Mouse (Mus musculus) liver, adult 2 months (tissue): ENCODE measurements around the gene S100a13. TPM values are rescaled to one million over a fixed set of nuclear protein-coding genes. Genes with fewer than 3 reads are reported as not detected.

Experiments used
- DNase-seq: peaks from one replicate; pipeline ENCODE4 v3.0.0-alpha.2; 2011; ENCODE audit warnings: low read depth, low spot score; ENCODE audit errors: extremely low read depth
- H3K27ac ChIP-seq: fragments of 200-500 bp; replicated peaks from 2 replicates; pipeline ENCODE4 v1.5.1; 2012; ENCODE audit warnings: low read depth, mild to moderate bottlenecking, control low read depth, inconsistent platforms, low read length; ENCODE audit not compliant: insufficient read depth
- H3K27me3 ChIP-seq: fragments of 200-500 bp; 2 replicates; pipeline ENCODE4 v1.6.1; 2012; ENCODE audit warnings: mild to moderate bottlenecking, moderate library complexity, low read length, inconsistent platforms; ENCODE audit not compliant: control insufficient read depth, insufficient read depth
- H3K36me3 ChIP-seq: fragments of 200-500 bp; 2 replicates; pipeline ENCODE4 v1.6.1; 2012; ENCODE audit warnings: low read length, inconsistent platforms; ENCODE audit not compliant: control insufficient read depth, insufficient read depth
- H3K4me1 ChIP-seq: fragments of 200-500 bp; 2 replicates; pipeline ENCODE4 v1.6.1; 2011; ENCODE audit warnings: low read length; ENCODE audit not compliant: control insufficient read depth, insufficient read depth
- H3K4me3 ChIP-seq: fragments of 200-500 bp; 2 replicates; pipeline ENCODE4 v1.5.1; 2011; ENCODE audit warnings: low read depth, mild to moderate bottlenecking, control low read depth, low read length, moderate library complexity; ENCODE audit not compliant: insufficient read depth
- H3K79me2 ChIP-seq: fragments of 200-500 bp; 2 replicates; pipeline ENCODE4 v1.6.1; 2012; ENCODE audit warnings: inconsistent platforms, mild to moderate bottlenecking, low read length, moderate library complexity; ENCODE audit not compliant: control insufficient read depth, insufficient read depth
- H3K9ac ChIP-seq: fragments of 200-500 bp; 2 replicates; pipeline ENCODE4 v1.6.1; 2012; ENCODE audit warnings: low read depth, mild to moderate bottlenecking, control low read depth, inconsistent platforms, low read length
- CTCF ChIP-seq: fragments of 200-500 bp; IDR thresholded peaks from 2 replicates; pipeline ENCODE4 v1.5.1; 2011; ENCODE audit warnings: low read depth, low read length, control low read depth
- POLR2A ChIP-seq: fragments of 200-500 bp; IDR thresholded peaks from 2 replicates; pipeline ENCODE4 v1.6.1; 2011; ENCODE audit warnings: low read length, control low read depth; ENCODE audit not compliant: insufficient read depth; ENCODE audit errors: extremely low read depth
- WGBS: fragments of 180-500 bp; shearing (Covaris S2); methylation state at CpG from one replicate; pipeline ENCODE4 v1.1.7; 2018; 5-methylcytosine and 5-hydroxymethylcytosine counted together
- polyA plus RNA-seq: library from polyadenylated mRNA; depleted of rRNA; stranded (reverse); fragments of >200 nt; gene quantifications from 2 replicates; pipeline ENCODE4 v1.2.3, GENCODE M21; 2012; rRNA removed
- total RNA-seq: library from RNA; depleted of rRNA; stranded (reverse); fragments of >200 nt; gene quantifications from 2 replicates; pipeline ENCODE4 v1.2.3, GENCODE M21; 2014; rRNA removed

The S100a13 gene
- total and polyA plus RNA-seq, 2 experiments: 40.2 to 81.7 TPM

GRCm38 (mm10) chr3:90549676-90550420, 35.6 kb downstream of the S100a13 start:
- no peak overlapping the region for H3K27ac ChIP-seq
- H3K4me3 ChIP-seq: no peak overlapping the region
- no peaks in the 10 kb centered on the region for H3K79me2 ChIP-seq
- DNase-seq: no peak
- H3K36me3 ChIP-seq: no peaks in the 10 kb centered on the region
- H3K9ac ChIP-seq: no peak overlapping the region
- WGBS: 79% methylated on average over 5 of the region's 5 CpGs
- no peaks in the 10 kb centered on the region for H3K27me3 ChIP-seq
- TF ChIP-seq POLR2A (no peak), CTCF (no peak)
- H3K4me1 ChIP-seq: no peaks in the 10 kb centered on the region

DNA sequence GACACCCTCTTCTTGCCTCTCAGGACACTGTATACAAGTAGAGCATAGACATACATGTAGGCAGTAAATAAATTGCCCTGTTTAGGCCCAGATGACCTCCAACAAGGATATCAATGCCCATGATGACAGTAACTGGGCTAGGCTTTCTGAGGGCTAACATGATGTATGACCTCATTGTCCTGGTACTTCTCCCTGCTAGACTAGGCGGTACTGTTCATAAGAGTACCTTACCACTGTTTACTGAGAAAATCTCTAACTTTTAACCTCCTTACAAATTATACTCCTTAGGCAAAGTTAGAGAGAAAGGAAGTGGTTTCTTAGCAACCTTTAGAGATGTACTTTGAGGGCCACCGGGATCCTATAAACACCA, 36.2 kb downstream of the S100a13 start:
- H3K79me2 ChIP-seq: no peaks in the 10 kb centered on the region
- H3K36me3 ChIP-seq: no peaks in the 10 kb centered on the region
- no peak overlapping the region for H3K4me3 ChIP-seq
- no peaks in the 10 kb centered on the region for H3K27me3 ChIP-seq
- H3K27ac ChIP-seq: no peak overlapping the region
- no peak for DNase-seq
- H3K9ac ChIP-seq: no peak overlapping the region
- 97% methylated on average over 2 of the region's 2 CpGs for WGBS
- no peak for TF ChIP-seq CTCF
- no peaks in the 10 kb centered on the region for H3K4me1 ChIP-seq

DNA sequence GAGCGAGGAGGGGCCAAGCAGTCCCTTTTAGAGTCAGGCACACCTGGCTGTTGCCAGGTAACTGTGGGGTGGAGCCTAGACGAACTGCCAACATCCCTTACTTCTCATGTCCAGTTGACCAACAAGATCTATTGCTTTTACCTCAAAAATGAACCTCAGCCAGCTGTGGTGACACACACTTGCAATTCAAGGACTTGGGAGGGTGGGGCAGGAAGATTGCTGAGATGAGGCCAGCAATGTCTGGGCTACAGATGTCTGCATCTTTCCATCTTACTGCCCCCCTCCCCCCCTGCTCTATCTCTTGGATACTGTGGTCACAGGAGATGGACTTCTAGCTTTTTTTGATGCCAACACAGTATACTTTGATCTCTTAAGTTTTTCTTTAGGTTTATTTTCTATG, 38.0 kb downstream of the S100a13 start:
- Histone ChIP-seq H3K4me1 (no peaks in the 10 kb centered on the region), H3K27ac (no peak overlapping the region), H3K9ac (no peak overlapping the region), H3K27me3 (no peaks in the 10 kb centered on the region), H3K79me2 (no peaks in the 10 kb centered on the region), H3K4me3 (no peak overlapping the region), H3K36me3 (no peaks in the 10 kb centered on the region)
- DNase-seq: no peak
- TF ChIP-seq CTCF (no peak), POLR2A (no peak)
- 81% methylated on average over 2 of the region's 2 CpGs for WGBS

GRCm38 (mm10) chr3:90555954-90556353, 41.7 kb downstream of the S100a13 start:
- no peak overlapping the region for H3K27ac ChIP-seq
- no peak overlapping the region for H3K9ac ChIP-seq
- no peaks in the 10 kb centered on the region for H3K4me1 ChIP-seq
- no peaks in the 10 kb centered on the region for H3K36me3 ChIP-seq
- no peak for DNase-seq
- TF ChIP-seq CTCF (no peak), POLR2A (no peak)
- H3K4me3 ChIP-seq: no peak overlapping the region
- H3K79me2 ChIP-seq: no peaks in the 10 kb centered on the region
- 80% methylated on average over 5 of the region's 5 CpGs for WGBS
- no peaks in the 10 kb centered on the region for H3K27me3 ChIP-seq

DNA sequence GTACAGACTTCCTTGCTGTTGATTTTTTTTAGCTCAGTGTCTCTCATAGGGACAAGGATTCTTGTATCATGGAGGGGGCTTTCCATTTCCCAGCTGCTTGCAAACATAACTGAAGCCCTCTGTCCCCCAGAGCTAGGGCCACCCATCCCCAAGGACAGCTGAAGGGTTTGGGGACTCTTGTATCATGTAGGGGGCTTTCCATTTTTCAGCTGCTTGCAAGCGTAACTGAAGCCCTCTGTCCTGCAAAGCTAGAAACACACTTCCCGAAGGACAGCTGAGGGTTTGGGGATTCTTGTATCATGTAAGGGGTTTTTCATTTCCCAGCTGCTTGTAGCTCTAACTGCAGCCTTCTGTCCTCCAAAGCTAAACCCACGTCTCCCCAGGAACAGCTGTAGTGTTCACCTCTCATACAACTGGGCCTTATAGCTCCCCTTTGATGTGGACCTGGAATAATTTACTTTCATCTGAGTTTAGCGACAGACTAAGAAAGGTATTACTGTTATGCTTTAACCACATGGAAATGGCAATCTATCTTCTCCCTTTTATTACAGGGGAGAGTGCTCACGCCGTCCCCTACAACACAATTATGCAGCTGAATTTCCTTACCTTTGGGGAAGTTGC, 45.9 kb downstream of the S100a13 start, which contains the start of gene S100a3:
TSS of gene S100a3 (plus strand) at position 571 of the 621 bp plus-strand sequence.
- Histone ChIP-seq H3K79me2 (no peaks in the 10 kb centered on the region), H3K27me3 (no peaks in the 10 kb centered on the region), H3K4me1 (no peaks in the 10 kb centered on the region), H3K27ac (no peak within 1 kb of the TSS), H3K4me3 (no peak within 1 kb of the TSS), H3K36me3 (no peaks in the 10 kb centered on the region), H3K9ac (no peak within 1 kb of the TSS)
- no peak for DNase-seq
- TF ChIP-seq POLR2A (no peak), CTCF (no peak)
- WGBS: 87% methylated on average over 6 of the region's 6 CpGs

Other genes starting within 250 kb of the S100a13 start
- gene Dennd4b, start 249.2 kb upstream of the S100a13 start, total RNA-seq: 2.2 and 2.8 TPM in 2 replicates
- gene Dennd4b, start 249.2 kb upstream of the S100a13 start, polyA plus RNA-seq: 4.7 and 9.2 TPM in 2 replicates
- 6.3 and 7.7 TPM in 2 replicates for gene Gatad2b, start 221.3 kb upstream of the S100a13 start, total RNA-seq
- 6.6 and 7.1 TPM in 2 replicates for gene Gatad2b, start 221.3 kb upstream of the S100a13 start, polyA plus RNA-seq
- 0.37 and 1.1 TPM in 2 replicates for gene Slc27a3, start 124.5 kb upstream of the S100a13 start, total RNA-seq
- 1.00 and 2.3 TPM in 2 replicates for gene Slc27a3, start 124.5 kb upstream of the S100a13 start, polyA plus RNA-seq
- gene Ints3, start 80.8 kb upstream of the S100a13 start, total RNA-seq: 8.9 and 11.3 TPM in 2 replicates
- 11.4 and 12.4 TPM in 2 replicates for gene Ints3, start 80.8 kb upstream of the S100a13 start, polyA plus RNA-seq
- 5.6 and 8.3 TPM in 2 replicates for gene Npr1, start 48.6 kb upstream of the S100a13 start, total RNA-seq
- gene Npr1, start 48.6 kb upstream of the S100a13 start, polyA plus RNA-seq: 10.2 and 13.2 TPM in 2 replicates
- gene Ilf2, start 38.3 kb upstream of the S100a13 start, total RNA-seq: 13.2 and 16.0 TPM in 2 replicates
- 6.5 and 6.9 TPM in 2 replicates for gene Ilf2, start 38.3 kb upstream of the S100a13 start, polyA plus RNA-seq
- gene Snapin, start 23.4 kb upstream of the S100a13 start, total RNA-seq: 12.8 and 18.5 TPM in 2 replicates
- 10.4 and 10.6 TPM in 2 replicates for gene Snapin, start 23.4 kb upstream of the S100a13 start, polyA plus RNA-seq
- gene Chtop, start 4.9 kb upstream of the S100a13 start, total RNA-seq: 30.9 and 31.0 TPM in 2 replicates
- 23.5 and 24.9 TPM in 2 replicates for gene Chtop, start 4.9 kb upstream of the S100a13 start, polyA plus RNA-seq
- 115 and 123 TPM in 2 replicates for gene S100a1, start within 50 bp of the S100a13 start, total RNA-seq
- 241 and 335 TPM in 2 replicates for gene S100a1, start within 50 bp of the S100a13 start, polyA plus RNA-seq
- not detected in 2 replicates for gene S100a14, start 12.4 kb downstream of the S100a13 start, total RNA-seq
- gene S100a14, start 12.4 kb downstream of the S100a13 start, polyA plus RNA-seq: not detected in 2 replicates
- 38.0 and 40.7 TPM in 2 replicates for gene S100a16, start 22.8 kb downstream of the S100a13 start, total RNA-seq
- 40.1 and 55.0 TPM in 2 replicates for gene S100a16, start 22.8 kb downstream of the S100a13 start, polyA plus RNA-seq
- gene S100a3, start 46.1 kb downstream of the S100a13 start, total RNA-seq: not detected in 2 replicates
- not detected in 2 replicates for gene S100a3, start 46.1 kb downstream of the S100a13 start, polyA plus RNA-seq
- gene S100a2, start 75.8 kb downstream of the S100a13 start, total RNA-seq: not detected in 2 replicates
- not detected in 2 replicates for gene S100a2, start 75.8 kb downstream of the S100a13 start, polyA plus RNA-seq
- gene Gm42674, start 87.5 kb downstream of the S100a13 start, total RNA-seq: not detected in 2 replicates
- not detected in 2 replicates for gene Gm42674, start 87.5 kb downstream of the S100a13 start, polyA plus RNA-seq
- 2.8 and 2.9 TPM in 2 replicates for gene S100a4, start 89.3 kb downstream of the S100a13 start, total RNA-seq
- 0.87 and 1.0 TPM in 2 replicates for gene S100a4, start 89.3 kb downstream of the S100a13 start, polyA plus RNA-seq
- gene S100a5, start 94.1 kb downstream of the S100a13 start, total RNA-seq: not detected in 2 replicates
- not detected in 2 replicates for gene S100a5, start 94.1 kb downstream of the S100a13 start, polyA plus RNA-seq
- 2.4 and 3.6 TPM in 2 replicates for gene S100a6, start 98.4 kb downstream of the S100a13 start, total RNA-seq
- gene S100a6, start 98.4 kb downstream of the S100a13 start, polyA plus RNA-seq: 4.7 and 8.1 TPM in 2 replicates
- gene S100a7a, start 139.6 kb downstream of the S100a13 start, total RNA-seq: not detected in 2 replicates
- gene S100a7a, start 139.6 kb downstream of the S100a13 start, polyA plus RNA-seq: not detected in 2 replicates
- 1.4 and 1.7 TPM in 2 replicates for gene S100a8, start 154.5 kb downstream of the S100a13 start, total RNA-seq
- gene S100a8, start 154.5 kb downstream of the S100a13 start, polyA plus RNA-seq: 0.54 and 0.90 TPM in 2 replicates
- 2.6 and 3.6 TPM in 2 replicates for gene S100a9, start 181.3 kb downstream of the S100a13 start, total RNA-seq
- 0.76 and 0.92 TPM in 2 replicates for gene S100a9, start 181.3 kb downstream of the S100a13 start, polyA plus RNA-seq
- gene Pglyrp4, start 212.5 kb downstream of the S100a13 start, total RNA-seq: not detected in 2 replicates
- not detected in 2 replicates for gene Pglyrp4, start 212.5 kb downstream of the S100a13 start, polyA plus RNA-seq